Mouse (Mus musculus): ENCODE results near the gene Vash2.

DNA sequence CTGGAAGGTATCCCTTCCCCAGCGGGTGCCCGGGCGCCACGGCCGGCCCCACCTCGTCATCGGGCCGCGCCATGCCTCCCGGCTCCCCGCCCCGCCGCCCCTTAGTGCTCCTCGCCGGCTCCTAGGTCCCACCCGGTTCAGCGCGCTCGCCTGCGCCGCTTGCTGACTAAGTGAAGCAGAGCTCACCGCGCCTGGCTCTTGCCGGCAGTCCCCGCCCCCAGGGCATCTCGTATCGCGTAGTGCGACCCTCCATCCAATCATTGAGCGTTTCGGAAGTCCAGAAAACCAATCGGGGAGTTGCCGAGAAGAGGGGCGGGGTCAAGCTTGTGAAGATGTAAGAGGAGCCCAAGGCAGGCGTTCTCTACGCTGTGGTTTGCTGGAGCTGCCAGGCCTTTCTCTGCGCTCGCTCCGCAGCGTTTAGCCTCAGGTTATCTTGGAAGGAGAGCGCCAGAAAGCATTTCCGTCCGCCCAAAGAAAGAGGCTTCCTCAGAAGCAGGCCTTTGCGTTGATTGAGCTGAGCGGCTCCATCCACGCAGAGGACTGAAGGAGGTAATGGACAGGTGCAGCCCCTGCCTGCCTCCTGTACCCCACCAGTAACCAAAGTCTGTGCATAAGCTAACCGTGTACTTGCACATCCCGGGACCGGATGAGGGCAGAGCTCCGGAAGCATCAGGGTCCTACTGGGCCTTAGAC, 47.1 kb upstream of the Vash2 start, which contains the start of gene Flvcr1:
- TF ChIP-seq CTCF (IDR thresholded peaks at IDR 0.05; ENCODE audit: low read depth): peak; percentile 41
- no peak for TF ChIP-seq EP300 (IDR thresholded peaks at IDR 0.05; ENCODE audit: low read depth)
